Mouse (Mus musculus): ENCODE measurements at regions not wholly inside any gene's neighbourhood (a gene's known extent, or its start where the extent isn't known, plus 50 kb on each side); places are given as distances from the start of the nearest gene placed in this dataset.

- TF ChIP-seq CTCF (IDR thresholded peaks at IDR 0.05; ENCODE audit: low read depth) (no peak), EP300 (IDR thresholded peaks at IDR 0.05; ENCODE audit: low read depth) (no peak)
Observed at GRCm38 (mm10) chr11:43346489-43346888, 79.6 kb downstream of the Pttg1 start.

Measured in heart, postnatal 0 days (tissue).